Mouse (Mus musculus) heart, embryonic 14.5 days (tissue): ENCODE results near the gene Sun3. TPM values are rescaled to one million over a fixed set of nuclear protein-coding genes. Genes with fewer than 3 reads are reported as not detected.

Experiments
- ATAC-seq: fragments of 200-750 bp; cut with Nextera tagmentation; 2 replicates; pipeline ENCODE4 v1.8.0; 2017; ENCODE audit warnings: low read depth, moderate TSS enrichment; ENCODE audit not compliant: insufficient number of reproducible peaks, insufficient read depth, low FRiP score
- H3K27ac ChIP-seq, 2 experiments: fragments of 200-500 bp in 1 of 2; fragments of 300-500 bp in 1 of 2; sonication (generic) in 1 of 2; replicated peaks in 1 of 2; 2 replicates each; pipeline ENCODE4 v1.5.1; 2012 to 2014; ENCODE audit warnings: low read depth in 2 of 2, low read length in 2 of 2, control low read depth in 1 of 2, mild to moderate bottlenecking in 1 of 2, mixed read lengths in 1 of 2; ENCODE audit not compliant: control insufficient read depth in 1 of 2, insufficient read depth in 1 of 2
- H3K27me3 ChIP-seq: fragments of 300-500 bp; sonication (generic); 2 replicates; pipeline ENCODE4 v1.6.1; 2014; ENCODE audit warnings: mild to moderate bottlenecking, low read length, control low read depth; ENCODE audit not compliant: control insufficient read depth, insufficient read depth
- H3K36me3 ChIP-seq: fragments of 300-500 bp; sonication (generic); 2 replicates; pipeline ENCODE4 v1.6.1; 2014; ENCODE audit warnings: mild to moderate bottlenecking, control low read depth, low read length, mixed read lengths; ENCODE audit not compliant: control insufficient read depth, insufficient read depth
- H3K4me1 ChIP-seq, 2 experiments: fragments of 200-500 bp in 1 of 2; fragments of 300-500 bp in 1 of 2; sonication (generic) in 1 of 2; 2 replicates each; pipeline ENCODE4 v1.6.1; 2012 to 2014; ENCODE audit warnings: low read length in 2 of 2, control low read depth in 1 of 2, mixed read lengths in 1 of 2; ENCODE audit not compliant: control insufficient read depth in 2 of 2, insufficient read depth in 2 of 2
- H3K4me2 ChIP-seq: fragments of 300-500 bp; sonication (generic); 2 replicates; pipeline ENCODE4 v1.6.1; 2014; ENCODE audit warnings: mild to moderate bottlenecking, low read length
- H3K4me3 ChIP-seq, 2 experiments: fragments of 200-500 bp in 1 of 2; fragments of 300-500 bp in 1 of 2; sonication (generic) in 1 of 2; 2 replicates each; pipeline ENCODE4 v1.5.1; 2012 to 2014; ENCODE audit warnings: low read length in 2 of 2, mild to moderate bottlenecking in 2 of 2, control low read depth in 1 of 2, low read depth in 1 of 2, moderate library complexity in 1 of 2; ENCODE audit not compliant: control insufficient read depth in 1 of 2, insufficient read depth in 1 of 2
- H3K9ac ChIP-seq: fragments of 300-500 bp; sonication (generic); 2 replicates; pipeline ENCODE4 v1.6.1; 2014; ENCODE audit warnings: mild to moderate bottlenecking, low read length
- H3K9me3 ChIP-seq: fragments of 300-500 bp; sonication (generic); 2 replicates; pipeline ENCODE4 v1.6.1; 2016; ENCODE audit warnings: low read length, control low read depth; ENCODE audit not compliant: control insufficient read depth
- WGBS: fragments of 180-500 bp; shearing (Covaris S2); extraction: QIAGEN DNeasy Blood & Tissue Kit; methylation state at CpG from one replicate; pipeline ENCODE4 v1.1.7; 2014; 5-methylcytosine and 5-hydroxymethylcytosine counted together
- polyA plus RNA-seq: library from polyadenylated mRNA; unstranded; fragments of >200 nt; fragmentation: Nextera tagmentation; extraction: Ambion mirVana; gene quantifications from 2 replicates; pipeline ENCODE4 v1.2.1, GENCODE M21; 2014

The Sun3 gene
- polyA plus RNA-seq, 1 experiment from 2014 or later = 1.1 TPM

- no peak overlapping the region for H3K4me3 ChIP-seq
- H3K36me3 ChIP-seq = peaks cover 7% of the 10 kb centered on the region
- peak; percentile 28; the same call in 1 of the 2 replicates for ATAC-seq
- H3K4me1 ChIP-seq = peaks cover 0 to 6% of the 10 kb centered on the region in 2 experiments; a peak in 2 of 4 replicates
- H3K9ac ChIP-seq = no peak overlapping the region
- H3K4me2 ChIP-seq = no peak overlapping the region
- H3K27me3 ChIP-seq = no peaks in the 10 kb centered on the region
- 0 out of 4 replicates have a peak overlapping the region, but pooled peaks of 1 of the 2 experiments have one; percentile 3 for H3K27ac ChIP-seq
- no peaks in the 10 kb centered on the region for H3K9me3 ChIP-seq
These were observed 62.7 kb downstream of the Sun3 start for GRCm38 (mm10) chr11:8986058-8986457.

- H3K4me1 ChIP-seq = peaks cover 0 to 6% of the 10 kb centered on the region in 2 experiments; a peak in 2 of 4 replicates
These were observed 65.4 kb downstream of the Sun3 start for GRCm38 (mm10) chr11:8983237-8983861.

DNA sequence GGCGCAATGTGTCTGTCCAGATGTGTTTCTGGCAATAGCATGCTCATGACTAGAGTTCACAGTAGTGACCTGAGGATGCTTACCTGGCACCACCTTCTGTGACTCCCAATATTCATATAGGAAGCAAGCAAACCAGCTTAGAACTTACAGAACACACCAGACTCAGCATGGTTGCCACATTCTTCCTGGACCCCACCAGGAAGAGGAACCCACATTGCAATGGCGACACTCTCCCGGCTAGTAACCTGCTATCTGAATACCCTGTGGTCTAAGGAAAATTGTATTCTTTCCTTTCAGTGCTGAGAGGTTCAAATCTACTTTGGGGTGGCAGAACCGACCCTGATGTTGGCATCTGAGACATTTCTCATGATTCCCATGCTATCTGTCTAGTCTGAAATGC, 70.6 kb downstream of the Sun3 start:
- no peak overlapping the region for H3K4me3 ChIP-seq
- H3K9me3 ChIP-seq = no peaks in the 10 kb centered on the region
- H3K4me2 ChIP-seq = no peak overlapping the region

More at GRCm38 (mm10) chr11:8983237-8983861, 65.4 kb downstream of the Sun3 start:
- ATAC-seq = no peak
- no peak overlapping the region for H3K9ac ChIP-seq
- no peak overlapping the region for H3K4me2 ChIP-seq
- no peaks in the 10 kb centered on the region for H3K9me3 ChIP-seq
- H3K27ac ChIP-seq = no peak overlapping the region
- no peaks in the 10 kb centered on the region for H3K36me3 ChIP-seq
- H3K27me3 ChIP-seq = no peaks in the 10 kb centered on the region
- no peak overlapping the region for H3K4me3 ChIP-seq
- WGBS = 37% methylated on average over 6 of the region's 6 CpGs

DNA sequence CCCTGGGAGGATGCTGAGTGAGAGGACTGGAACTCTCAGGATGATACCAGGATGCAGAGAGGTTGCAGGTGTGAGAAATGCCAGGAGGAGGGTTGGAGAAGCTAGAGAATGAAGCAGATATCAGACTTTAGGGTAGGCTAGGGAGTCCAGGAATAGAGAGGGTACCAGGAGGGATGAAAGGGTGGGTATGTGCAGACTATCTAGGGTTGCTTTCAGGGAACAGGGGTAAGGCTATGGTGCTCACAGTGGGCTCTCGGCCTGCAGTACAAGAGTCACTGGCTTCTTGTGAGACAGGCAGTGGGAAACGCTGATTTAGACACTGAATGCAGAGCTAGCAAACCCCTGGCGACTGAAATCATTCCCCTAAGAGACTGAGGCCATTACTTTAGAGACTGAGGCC, 75.6 kb downstream of the Sun3 start, which contains the start of gene Pkd1l1:
Pkd1l1 (minus strand) TSS at position 101 of the 400 bp plus-strand sequence.
- Histone ChIP-seq H3K36me3 (no peaks in the 10 kb centered on the region), H3K9me3 (no peaks in the 10 kb centered on the region), H3K4me1 (no peaks in the 10 kb centered on the region), H3K4me3 (no peak within 1 kb of the TSS), H3K4me2 (no peak within 1 kb of the TSS), H3K27ac (no peak within 1 kb of the TSS), H3K9ac (no peak within 1 kb of the TSS), H3K27me3 (no peaks in the 10 kb centered on the region)
- 74% methylated on average over 3 of the region's 3 CpGs for WGBS
- ATAC-seq = no peak

More for the DNA sequence above, 70.6 kb downstream of the Sun3 start:
- Histone ChIP-seq H3K27me3 (no peaks in the 10 kb centered on the region), H3K4me1 (no peaks in the 10 kb centered on the region), H3K9ac (no peak overlapping the region), H3K27ac (no peak overlapping the region), H3K36me3 (no peaks in the 10 kb centered on the region)
- 79% methylated on average over 4 of the region's 4 CpGs for WGBS
- no peak for ATAC-seq

- no peaks in the 10 kb centered on the region for H3K36me3 ChIP-seq
- H3K4me2 ChIP-seq = no peak overlapping the region
- ATAC-seq = no peak
- H3K9ac ChIP-seq = no peak overlapping the region
- no peak overlapping the region for H3K4me3 ChIP-seq
- WGBS = 48% methylated on average over 6 of the region's 6 CpGs
- H3K27me3 ChIP-seq = no peaks in the 10 kb centered on the region
- H3K9me3 ChIP-seq = no peaks in the 10 kb centered on the region
- H3K4me1 ChIP-seq = no peaks in the 10 kb centered on the region
- no peak overlapping the region for H3K27ac ChIP-seq
These were observed 76.7 kb downstream of the Sun3 start for GRCm38 (mm10) chr11:8972093-8972492.

GRCm38 (mm10) chr11:8970509-8970908, 78.3 kb downstream of the Sun3 start:
- no peak overlapping the region for H3K27ac ChIP-seq
- H3K9ac ChIP-seq = no peak overlapping the region
- H3K4me3 ChIP-seq = no peak overlapping the region
- 65% methylated on average over 9 of the region's 9 CpGs for WGBS
- no peaks in the 10 kb centered on the region for H3K4me1 ChIP-seq
- H3K4me2 ChIP-seq = no peak overlapping the region
- no peaks in the 10 kb centered on the region for H3K27me3 ChIP-seq
- no peaks in the 10 kb centered on the region for H3K36me3 ChIP-seq
- no peaks in the 10 kb centered on the region for H3K9me3 ChIP-seq
- ATAC-seq = no peak

DNA sequence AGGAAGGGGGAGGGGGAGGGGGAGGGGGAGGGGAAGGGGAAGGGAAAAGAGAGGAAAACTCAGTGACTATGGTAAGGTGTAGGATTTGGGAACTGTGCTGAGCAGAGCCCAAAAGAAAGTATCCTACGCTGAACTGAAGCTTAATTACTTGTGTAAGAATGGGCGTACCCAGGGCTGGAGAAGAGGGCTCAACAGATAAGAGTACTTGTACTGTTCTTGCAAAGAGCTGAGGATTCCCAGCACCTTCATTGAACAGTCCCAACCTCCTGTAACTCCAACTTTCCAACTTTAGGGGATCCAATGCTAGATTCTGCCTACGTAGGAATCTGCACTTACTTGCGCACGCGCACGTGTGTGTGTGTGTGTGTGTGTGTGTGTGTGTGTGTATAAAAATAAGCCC, 80.7 kb downstream of the Sun3 start:
- Histone ChIP-seq H3K9ac (no peak overlapping the region), H3K4me2 (no peak overlapping the region), H3K9me3 (no peaks in the 10 kb centered on the region), H3K36me3 (no peaks in the 10 kb centered on the region), H3K4me3 (no peak overlapping the region), H3K4me1 (no peaks in the 10 kb centered on the region), H3K27ac (no peak overlapping the region), H3K27me3 (no peaks in the 10 kb centered on the region)
- ATAC-seq = no peak
- 93% methylated on average over 7 of the region's 7 CpGs for WGBS
